Mouse (Mus musculus) midbrain, embryonic 10.5 days (tissue): Measurements from ENCODE around the gene Pold1. TPM values are rescaled to one million over a fixed set of nuclear protein-coding genes. Genes with fewer than 3 reads are reported as not detected.

Source experiments
- DNase-seq: peaks from one replicate; pipeline ENCODE4 v3.0.0-alpha.2; 2017; ENCODE audit warnings: low spot score
- H3K27ac ChIP-seq: fragments of 300-500 bp; sonication (generic); replicated peaks from 2 replicates; pipeline ENCODE4 v1.5.1; 2016; ENCODE audit warnings: mild to moderate bottlenecking
- H3K27me3 ChIP-seq: fragments of 300-500 bp; sonication (generic); 2 replicates; pipeline ENCODE4 v1.6.1; 2016; ENCODE audit warnings: low read depth, mild to moderate bottlenecking; ENCODE audit not compliant: poor library complexity, severe bottlenecking
- H3K36me3 ChIP-seq: fragments of 300-500 bp; sonication (generic); 2 replicates; pipeline ENCODE4 v1.6.1; 2016; ENCODE audit warnings: mild to moderate bottlenecking, moderate library complexity
- H3K4me1 ChIP-seq: fragments of 300-500 bp; sonication (generic); 2 replicates; pipeline ENCODE4 v1.6.1; 2016
- H3K4me3 ChIP-seq: fragments of 300-500 bp; sonication (generic); 2 replicates; pipeline ENCODE4 v1.5.1; 2016; ENCODE audit warnings: mild to moderate bottlenecking, moderate library complexity
- H3K9me3 ChIP-seq: fragments of 300-500 bp; sonication (generic); replicated peaks from 2 replicates; pipeline ENCODE4 v1.6.1; 2016; ENCODE audit warnings: mild to moderate bottlenecking
- WGBS: fragments of 180-500 bp; shearing (Covaris S2); methylation state at CpG from one replicate; pipeline ENCODE4 v1.1.7; 2016; 5-methylcytosine and 5-hydroxymethylcytosine counted together
- polyA plus RNA-seq: library from polyadenylated mRNA; unstranded; fragments of >200 nt; fragmentation: Nextera tagmentation; extraction: Ambion mirVana; gene quantifications from 2 replicates; pipeline ENCODE4 v1.2.1, GENCODE M21; 2016

Gene Pold1
- polyA plus RNA-seq, 1 experiment from 2014 or later = 179 TPM

- Histone ChIP-seq H3K27ac (no peak within 1 kb of the TSS), H3K4me3 (no peak within 1 kb of the TSS), H3K9me3 (no peaks in the 10 kb centered on the region), H3K36me3 (no peaks in the 10 kb centered on the region), H3K4me1 (peaks cover 15% of the 10 kb centered on the region), H3K27me3 (no peaks in the 10 kb centered on the region; the same call in 1 of the 2 replicates)
- 27% methylated on average over 7 of the region's 7 CpGs for WGBS
- DNase-seq = no peak
These were observed 23.6 kb upstream of the Pold1 start, which contains the start of gene Napsa for GRCm38 (mm10) chr7:44572213-44572701. Gene Napsa (plus strand): TSS chr7:44572380.

- H3K27ac ChIP-seq = no peak overlapping the region
- H3K9me3 ChIP-seq = no peaks in the 10 kb centered on the region
- DNase-seq = no peak
- peaks cover 15% of the 10 kb centered on the region for H3K4me1 ChIP-seq
- H3K4me3 ChIP-seq = no peak overlapping the region
- H3K27me3 ChIP-seq = no peaks in the 10 kb centered on the region; the same call in 1 of the 2 replicates
- 46% methylated on average over 4 of the region's 4 CpGs for WGBS
- H3K36me3 ChIP-seq = no peaks in the 10 kb centered on the region
These were observed 23.2 kb upstream of the Pold1 start for GRCm38 (mm10) chr7:44571811-44572210.

DNA sequence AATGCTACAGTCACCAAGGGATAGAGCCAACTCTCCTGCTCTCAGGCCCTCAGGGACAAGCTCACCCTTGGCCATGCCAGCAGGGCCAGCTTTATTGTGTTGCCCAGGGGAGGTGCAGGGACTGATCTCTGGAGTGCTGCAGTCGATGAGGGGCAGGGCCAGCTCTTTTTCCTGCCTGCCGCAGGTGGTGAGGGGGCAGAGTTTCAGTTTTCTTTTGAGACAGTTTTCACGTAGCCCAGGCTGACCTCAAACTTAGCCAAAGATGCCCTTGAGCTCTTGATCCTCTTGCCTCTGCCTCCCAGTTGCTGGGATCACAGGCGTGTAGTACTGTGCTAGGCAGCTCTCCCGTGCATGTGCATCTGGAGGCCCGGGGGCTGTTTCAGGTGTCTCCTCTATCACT lies 22.3 kb upstream of the Pold1 start:
- DNase-seq = no peak
- no peaks in the 10 kb centered on the region; the same call in 1 of the 2 replicates for H3K27me3 ChIP-seq
- H3K27ac ChIP-seq = no peak overlapping the region
- 88% methylated on average over 6 of the region's 6 CpGs for WGBS
- H3K36me3 ChIP-seq = no peaks in the 10 kb centered on the region
- H3K9me3 ChIP-seq = no peaks in the 10 kb centered on the region
- peaks cover 15% of the 10 kb centered on the region for H3K4me1 ChIP-seq
- H3K4me3 ChIP-seq = no peak overlapping the region

DNA sequence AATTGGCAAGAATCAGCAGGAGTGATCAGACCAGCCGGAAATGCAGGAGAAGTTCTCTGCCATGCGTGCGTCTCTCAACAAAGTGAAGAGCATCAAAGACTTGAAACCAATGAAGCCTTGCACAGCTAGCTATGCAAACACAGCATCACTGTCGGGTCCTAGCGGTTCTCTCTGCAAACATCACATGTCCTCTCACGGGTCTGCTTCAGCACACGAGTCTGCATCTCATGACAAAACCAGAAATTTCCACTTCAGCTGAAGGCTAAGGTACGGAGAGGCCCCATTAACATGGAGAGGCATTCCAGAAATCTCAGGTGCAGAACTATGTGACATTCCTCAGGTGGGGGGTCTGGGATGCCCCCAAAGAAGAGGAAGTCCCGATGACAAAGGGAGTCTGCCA lies 20.2 kb upstream of the Pold1 start:
- H3K9me3 ChIP-seq = no peaks in the 10 kb centered on the region
- H3K4me1 ChIP-seq = peaks cover 15% of the 10 kb centered on the region
- H3K27ac ChIP-seq = no peak overlapping the region
- 77% methylated on average over 9 of the region's 9 CpGs for WGBS
- no peak overlapping the region for H3K4me3 ChIP-seq
- H3K36me3 ChIP-seq = no peaks in the 10 kb centered on the region
- DNase-seq = no peak
- H3K27me3 ChIP-seq = no peaks in the 10 kb centered on the region; the same call in 1 of the 2 replicates

GRCm38 (mm10) chr7:44565414-44565813 lies 16.8 kb upstream of the Pold1 start:
- 82% methylated on average over 6 of the region's 6 CpGs for WGBS
- Histone ChIP-seq H3K4me3 (no peak overlapping the region), H3K9me3 (no peaks in the 10 kb centered on the region), H3K36me3 (no peaks in the 10 kb centered on the region), H3K27ac (no peak overlapping the region), H3K27me3 (no peaks in the 10 kb centered on the region), H3K4me1 (no peaks in the 10 kb centered on the region)
- no peak for DNase-seq

- no peak for DNase-seq
- no peaks in the 10 kb centered on the region for H3K36me3 ChIP-seq
- H3K27ac ChIP-seq = no peak overlapping the region
- no peaks in the 10 kb centered on the region for H3K27me3 ChIP-seq
- H3K9me3 ChIP-seq = no peaks in the 10 kb centered on the region
- 85% methylated on average over 10 of the region's 10 CpGs for WGBS
- H3K4me1 ChIP-seq = no peaks in the 10 kb centered on the region
- no peak overlapping the region for H3K4me3 ChIP-seq
These were observed 15.8 kb upstream of the Pold1 start for GRCm38 (mm10) chr7:44564486-44564885.

GRCm38 (mm10) chr7:44563284-44563683 lies 14.6 kb upstream of the Pold1 start:
- Histone ChIP-seq H3K27me3 (no peaks in the 10 kb centered on the region), H3K36me3 (no peaks in the 10 kb centered on the region), H3K9me3 (no peaks in the 10 kb centered on the region), H3K4me3 (no peak overlapping the region), H3K4me1 (no peaks in the 10 kb centered on the region), H3K27ac (no peak overlapping the region)
- WGBS = 53% methylated on average over 8 of the region's 8 CpGs
- no peak for DNase-seq

DNA sequence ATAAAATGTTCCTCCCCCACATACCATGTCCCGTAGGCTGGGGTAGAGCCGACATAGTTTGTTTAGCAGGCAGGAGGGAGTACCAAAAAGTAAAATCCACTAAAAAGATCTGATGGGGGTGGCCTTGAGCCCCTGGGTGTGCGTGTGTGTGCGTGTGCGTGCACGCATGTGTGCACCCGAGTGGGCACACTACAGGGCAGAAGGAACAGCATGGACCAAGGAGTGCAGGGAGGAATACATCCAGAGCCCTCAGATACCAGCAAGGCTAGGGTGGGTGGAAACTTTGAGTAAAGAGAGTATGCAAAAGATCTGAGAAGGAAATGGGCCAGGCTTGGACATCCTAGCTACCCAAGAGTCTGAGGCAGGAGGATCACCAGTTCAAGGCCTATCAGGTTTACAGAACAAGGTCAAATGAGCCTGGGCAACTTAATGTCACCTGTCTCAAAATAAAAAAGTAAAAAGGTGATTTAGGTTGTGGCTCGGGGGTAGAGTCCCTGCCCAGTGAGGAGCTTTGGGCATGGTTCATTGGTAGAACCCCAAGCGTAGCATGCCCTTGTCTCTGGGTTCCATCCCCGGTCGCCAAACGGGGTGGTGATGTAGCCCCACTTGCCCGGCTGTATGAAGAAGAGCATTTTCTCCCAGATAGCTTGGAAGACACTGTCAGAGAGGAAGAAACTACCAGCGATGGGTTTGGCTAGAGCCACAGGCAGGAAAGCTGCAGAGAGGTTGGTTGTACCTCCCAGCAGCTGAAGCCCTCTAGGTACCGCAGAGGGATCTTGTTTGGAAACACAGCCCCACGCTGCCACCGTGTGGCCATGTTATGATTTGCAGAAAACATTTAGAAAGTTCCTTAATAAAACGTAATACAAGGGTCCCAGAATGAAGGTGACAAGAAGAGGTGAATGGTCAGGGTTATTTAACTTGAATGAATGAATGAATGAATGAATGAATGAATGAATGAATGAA lies 12.1 kb upstream of the Pold1 start:
- DNase-seq = peak; percentile 68
- H3K27ac ChIP-seq = no peak overlapping the region
- H3K4me1 ChIP-seq = no peaks in the 10 kb centered on the region
- no peaks in the 10 kb centered on the region for H3K9me3 ChIP-seq
- no peaks in the 10 kb centered on the region for H3K36me3 ChIP-seq
- 55% methylated on average over 18 of the region's 18 CpGs for WGBS
- H3K27me3 ChIP-seq = no peaks in the 10 kb centered on the region
- H3K4me3 ChIP-seq = no peak overlapping the region

GRCm38 (mm10) chr7:44557629-44558028 lies 9.0 kb upstream of the Pold1 start:
- Histone ChIP-seq H3K36me3 (peaks cover under 1% of the 10 kb centered on the region; the same call in 1 of the 2 replicates), H3K27me3 (no peaks in the 10 kb centered on the region), H3K27ac (no peak overlapping the region), H3K4me3 (no peak overlapping the region), H3K4me1 (peaks cover 14% of the 10 kb centered on the region), H3K9me3 (no peaks in the 10 kb centered on the region)
- 80% methylated on average over 2 of the region's 2 CpGs for WGBS
- DNase-seq = no peak

GRCm38 (mm10) chr7:44553826-44554225 lies 5.2 kb upstream of the Pold1 start, which contains the start of gene Nr1h2:
Gene Nr1h2 (minus strand): TSS chr7:44553951.
- WGBS = under 1% methylated on average over 22 of the region's 22 CpGs
- Histone ChIP-seq H3K27me3 (no peaks in the 10 kb centered on the region), H3K27ac (peak within 1 kb of the TSS; percentile 89), H3K9me3 (no peaks in the 10 kb centered on the region), H3K36me3 (peaks cover 34% of the 10 kb centered on the region), H3K4me3 (peak within 1 kb of the TSS; percentile 79), H3K4me1 (peaks cover 21% of the 10 kb centered on the region)
- DNase-seq = peak; percentile 96

DNA sequence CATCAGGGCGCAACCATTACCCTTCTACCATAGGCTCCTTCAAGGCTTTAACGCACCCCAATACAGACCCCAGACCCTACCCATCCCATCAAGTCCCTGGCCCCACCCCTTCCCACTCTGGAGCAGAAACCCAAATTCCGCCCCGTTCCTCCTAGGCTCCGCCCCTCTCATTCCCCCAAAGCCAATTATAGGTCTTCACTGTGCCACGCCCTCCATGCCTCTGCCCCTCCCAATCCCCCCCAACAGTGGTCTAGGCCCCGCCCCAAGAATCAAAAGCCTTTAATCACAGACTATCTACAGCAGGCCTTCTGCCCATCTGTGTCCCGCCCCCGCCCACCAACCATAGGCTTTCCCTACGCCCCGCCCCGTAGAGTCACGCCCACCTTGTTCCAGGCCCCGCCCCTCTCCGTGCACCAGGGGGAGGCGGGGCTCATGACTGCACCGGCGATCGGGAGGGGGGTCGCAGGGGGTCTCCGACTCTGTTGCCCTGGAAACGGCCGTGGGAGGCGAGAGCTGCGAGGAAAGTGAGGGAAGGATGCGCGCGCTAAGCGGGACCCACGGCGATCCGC lies 4.6 kb upstream of the Pold1 start:
- no peaks in the 10 kb centered on the region for H3K9me3 ChIP-seq
- H3K4me3 ChIP-seq = peak overlapping the region; percentile 79
- peak overlapping the region; percentile 89 for H3K27ac ChIP-seq
- peaks cover 23% of the 10 kb centered on the region for H3K4me1 ChIP-seq
- H3K36me3 ChIP-seq = peaks cover 34% of the 10 kb centered on the region
- no peaks in the 10 kb centered on the region for H3K27me3 ChIP-seq
- WGBS = under 1% methylated on average over 32 of the region's 32 CpGs
- peak; percentile 91 for DNase-seq

DNA sequence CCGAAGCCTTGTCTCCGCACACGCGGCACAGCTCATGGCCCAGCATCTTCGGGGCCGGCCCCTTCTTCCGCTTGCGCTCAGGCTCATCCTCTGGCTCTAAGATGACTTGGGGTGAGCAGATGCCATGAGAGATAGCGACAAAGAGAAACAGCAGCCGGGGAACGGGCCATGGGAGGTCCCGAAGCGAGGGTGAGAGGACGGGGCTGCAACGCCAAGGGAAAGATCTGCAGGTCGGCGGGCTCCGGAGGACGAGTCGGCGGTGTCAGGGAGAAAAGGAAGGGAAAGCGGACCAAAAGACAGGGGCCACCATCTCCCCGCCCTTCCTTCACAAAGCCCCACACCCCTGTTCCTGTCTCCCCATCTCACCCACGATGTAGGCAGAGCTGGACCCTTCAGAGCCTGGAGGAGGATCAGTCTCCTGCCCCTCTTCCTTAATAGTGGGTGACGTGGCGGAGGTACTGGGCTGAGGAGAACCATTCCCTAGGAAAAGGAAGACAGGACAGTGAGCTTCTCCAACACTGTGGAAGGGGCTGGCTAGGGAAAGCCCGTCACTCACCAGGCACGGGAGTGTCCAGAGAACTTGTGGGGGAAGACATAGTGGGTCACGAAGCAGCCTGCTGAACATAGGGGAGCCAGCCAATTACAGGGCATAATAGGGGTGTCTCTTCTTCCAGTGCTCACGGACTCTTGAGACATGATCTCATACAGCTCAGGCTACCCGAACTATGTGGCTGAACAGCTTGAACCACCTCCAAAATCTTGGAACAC lies 3.7 kb upstream of the Pold1 start:
- 87% methylated on average over 31 of the region's 31 CpGs for WGBS
- Histone ChIP-seq H3K4me3 (peak overlapping the region; percentile 79), H3K9me3 (no peaks in the 10 kb centered on the region), H3K27me3 (no peaks in the 10 kb centered on the region), H3K4me1 (peaks cover 32% of the 10 kb centered on the region), H3K27ac (no peak overlapping the region), H3K36me3 (peaks cover 34% of the 10 kb centered on the region)
- no peak for DNase-seq
